Mouse (Mus musculus) lung, embryonic 15.5 days (tissue): ENCODE measurements at regions not wholly inside any gene's neighbourhood (a gene's known extent, or its start where the extent isn't known, plus 50 kb on each side); places are given as distances from the start of the nearest gene placed in this dataset.

ENCODE experiments used
- ATAC-seq: fragments of 200-750 bp; cut with Nextera tagmentation; 2 replicates; pipeline ENCODE4 v1.8.0; 2017; ENCODE audit warnings: moderate number of reproducible peaks, borderline replicate concordance; ENCODE audit not compliant: low FRiP score, low TSS enrichment; ENCODE audit errors: extremely low read depth
- H3K27ac ChIP-seq: fragments of 300-500 bp; sonication (generic); 2 replicates; pipeline ENCODE4 v1.5.1; 2015; ENCODE audit warnings: moderate library complexity, mild to moderate bottlenecking, inconsistent platforms
- H3K27me3 ChIP-seq: fragments of 300-500 bp; sonication (generic); 2 replicates; pipeline ENCODE4 v1.6.1; 2015; ENCODE audit warnings: inconsistent platforms
- H3K36me3 ChIP-seq: fragments of 300-500 bp; sonication (generic); 2 replicates; pipeline ENCODE4 v1.6.1; 2015; ENCODE audit warnings: inconsistent platforms
- H3K4me1 ChIP-seq: fragments of 300-500 bp; sonication (generic); 2 replicates; pipeline ENCODE4 v1.6.1; 2015; ENCODE audit warnings: inconsistent platforms
- H3K4me2 ChIP-seq: fragments of 300-500 bp; sonication (generic); 2 replicates; pipeline ENCODE4 v1.6.1; 2015; ENCODE audit warnings: inconsistent platforms, mild to moderate bottlenecking, moderate library complexity
- H3K4me3 ChIP-seq: fragments of 300-500 bp; sonication (generic); 2 replicates; pipeline ENCODE4 v1.5.1; 2015; ENCODE audit warnings: mild to moderate bottlenecking, inconsistent platforms
- H3K9ac ChIP-seq: fragments of 300-500 bp; sonication (generic); 2 replicates; pipeline ENCODE4 v1.6.1; 2015; ENCODE audit warnings: inconsistent platforms
- H3K9me3 ChIP-seq: fragments of 300-500 bp; sonication (generic); 2 replicates; pipeline ENCODE4 v1.6.1; 2016; ENCODE audit warnings: inconsistent platforms
- WGBS: fragments of 180-500 bp; shearing (Covaris S2); methylation state at CpG from one replicate; pipeline ENCODE4 v1.1.7; 2015; 5-methylcytosine and 5-hydroxymethylcytosine counted together

DNA sequence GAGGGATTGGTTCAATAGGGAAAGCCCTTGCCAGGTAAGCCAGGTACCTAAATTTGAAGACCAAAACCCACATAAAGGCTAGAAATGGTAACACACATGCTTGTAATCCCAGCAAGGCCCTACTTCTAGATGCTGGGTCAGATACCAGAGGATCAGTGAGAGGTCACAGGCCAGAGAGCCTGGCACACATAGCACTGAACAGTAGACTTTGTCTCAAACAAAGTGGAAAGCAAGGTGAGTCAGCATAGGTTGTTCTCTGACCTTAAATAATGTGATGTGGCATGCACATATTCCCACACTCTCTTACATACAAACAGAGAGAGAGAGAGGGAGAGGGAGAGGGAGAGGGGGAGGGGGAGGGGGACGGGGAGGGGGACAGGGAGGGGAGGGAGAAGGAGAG is 100.3 kb upstream of the Cadm1 start:
- H3K9me3 ChIP-seq: no peaks in the 10 kb centered on the region
- no CpG with 5 or more reads among the region's 1 CpGs for WGBS
- no peak overlapping the region for H3K9ac ChIP-seq
- H3K27ac ChIP-seq: no peak overlapping the region
- no peaks in the 10 kb centered on the region for H3K36me3 ChIP-seq
- no peak overlapping the region for H3K4me2 ChIP-seq
- no peaks in the 10 kb centered on the region; the same call in 1 of the 2 replicates for H3K4me1 ChIP-seq
- H3K27me3 ChIP-seq: no peaks in the 10 kb centered on the region
- H3K4me3 ChIP-seq: no peak overlapping the region
- no peak for ATAC-seq

DNA sequence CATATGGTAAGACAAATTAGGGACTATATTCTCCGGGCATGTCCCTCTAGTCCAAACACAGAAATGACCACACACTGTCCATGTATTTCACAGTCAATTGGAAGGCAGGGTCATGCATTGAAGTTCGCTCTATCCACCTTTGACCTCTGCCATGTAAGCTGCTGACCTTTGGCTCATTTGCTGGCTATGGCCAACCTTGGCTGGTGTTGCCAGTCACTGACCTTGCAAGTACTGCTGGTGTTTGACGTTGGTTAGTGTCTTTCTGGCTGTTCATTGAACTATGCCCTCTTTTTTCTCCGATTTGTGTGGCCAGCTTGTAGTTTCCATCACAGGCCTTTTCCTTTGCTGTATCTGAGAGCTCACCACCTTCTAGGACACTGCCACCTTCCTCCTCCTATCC is 97.3 kb upstream of the Cadm1 start:
- ATAC-seq: no peak
- H3K4me3 ChIP-seq: no peak overlapping the region

DNA sequence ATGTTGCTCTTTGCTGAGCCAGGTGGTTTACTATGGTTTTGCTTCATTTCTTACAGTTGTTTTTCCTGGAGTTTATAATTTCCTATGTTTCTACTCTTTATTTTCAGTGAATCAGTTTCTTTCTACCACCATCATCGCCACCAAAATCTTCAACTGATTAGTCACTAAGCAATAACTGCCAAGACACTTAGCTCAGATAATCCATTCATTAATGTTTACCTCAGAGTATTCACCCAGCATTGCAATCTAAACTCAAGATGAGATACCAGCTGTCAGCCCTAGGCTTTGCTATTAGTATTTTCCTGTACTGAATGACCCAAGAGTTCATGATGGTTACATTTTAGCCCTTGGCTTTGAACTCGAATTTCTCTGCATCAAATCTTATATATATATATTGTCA is 96.8 kb upstream of the Cadm1 start:
- Histone ChIP-seq H3K27ac (no peak overlapping the region), H3K9me3 (no peaks in the 10 kb centered on the region), H3K9ac (no peak overlapping the region), H3K4me1 (no peaks in the 10 kb centered on the region; the same call in 1 of the 2 replicates), H3K27me3 (no peaks in the 10 kb centered on the region), H3K36me3 (no peaks in the 10 kb centered on the region), H3K4me2 (no peak overlapping the region), H3K4me3 (no peak overlapping the region)
- 66% methylated on average over 2 of the region's 2 CpGs for WGBS
- ATAC-seq: no peak

More for the DNA sequence above, 97.3 kb upstream of the Cadm1 start:
- H3K4me1 ChIP-seq: no peaks in the 10 kb centered on the region; the same call in 1 of the 2 replicates
- H3K27me3 ChIP-seq: no peaks in the 10 kb centered on the region
- no peaks in the 10 kb centered on the region for H3K9me3 ChIP-seq
- WGBS: 73% methylated on average over 4 of the region's 4 CpGs
- H3K36me3 ChIP-seq: no peaks in the 10 kb centered on the region
- no peak overlapping the region for H3K9ac ChIP-seq
- no peak overlapping the region for H3K4me2 ChIP-seq
- no peak overlapping the region for H3K27ac ChIP-seq

DNA sequence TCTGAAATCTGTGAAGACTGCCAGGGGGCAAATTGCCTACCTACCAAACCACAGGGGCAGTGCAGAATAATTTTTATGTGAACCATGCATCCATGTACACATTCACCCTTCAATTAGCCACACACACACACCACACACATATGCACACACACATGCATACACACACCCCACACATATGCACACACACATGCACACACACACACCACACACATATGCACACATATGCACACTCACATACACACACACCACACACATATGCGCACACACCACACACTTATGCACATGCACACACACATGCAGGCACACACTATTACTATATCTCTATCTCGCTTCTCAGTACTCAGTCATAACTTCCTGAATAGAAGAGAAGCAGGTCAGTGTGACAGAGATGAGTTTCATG is 95.9 kb upstream of the Cadm1 start:
- Histone ChIP-seq H3K9me3 (no peaks in the 10 kb centered on the region), H3K4me1 (no peaks in the 10 kb centered on the region; the same call in 1 of the 2 replicates), H3K27me3 (no peaks in the 10 kb centered on the region), H3K4me2 (no peak overlapping the region), H3K27ac (no peak overlapping the region), H3K4me3 (no peak overlapping the region), H3K36me3 (no peaks in the 10 kb centered on the region), H3K9ac (no peak overlapping the region)
- no peak for ATAC-seq
- 87% methylated on average over 2 of the region's 2 CpGs for WGBS

DNA sequence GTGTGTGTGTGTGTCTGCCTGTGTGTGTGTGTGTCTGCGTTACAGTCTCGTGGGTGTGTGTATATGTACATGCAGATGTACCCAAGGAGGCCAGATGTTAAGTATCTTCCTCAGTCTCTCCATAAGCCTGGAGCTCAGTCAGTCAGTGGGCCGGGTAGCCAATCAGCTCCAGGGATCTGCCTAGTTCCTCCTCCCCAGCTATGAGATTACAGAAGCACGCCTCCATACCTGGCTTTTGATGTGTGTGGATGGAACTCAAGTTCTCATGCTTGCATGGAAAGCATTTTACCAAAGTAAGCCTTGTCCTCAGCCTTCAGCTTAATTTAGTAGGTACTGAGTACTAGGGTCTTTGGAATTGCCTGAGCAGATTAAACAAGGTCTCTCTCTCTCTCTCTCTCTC is 91.0 kb upstream of the Cadm1 start:
- Histone ChIP-seq H3K27ac (no peak overlapping the region), H3K36me3 (no peaks in the 10 kb centered on the region), H3K4me3 (no peak overlapping the region), H3K9ac (no peak overlapping the region), H3K9me3 (no peaks in the 10 kb centered on the region), H3K4me2 (no peak overlapping the region), H3K4me1 (peaks cover 6% of the 10 kb centered on the region; the same call in 1 of the 2 replicates), H3K27me3 (no peaks in the 10 kb centered on the region)
- no peak for ATAC-seq
- WGBS: 55% methylated on average over 4 of the region's 4 CpGs

DNA sequence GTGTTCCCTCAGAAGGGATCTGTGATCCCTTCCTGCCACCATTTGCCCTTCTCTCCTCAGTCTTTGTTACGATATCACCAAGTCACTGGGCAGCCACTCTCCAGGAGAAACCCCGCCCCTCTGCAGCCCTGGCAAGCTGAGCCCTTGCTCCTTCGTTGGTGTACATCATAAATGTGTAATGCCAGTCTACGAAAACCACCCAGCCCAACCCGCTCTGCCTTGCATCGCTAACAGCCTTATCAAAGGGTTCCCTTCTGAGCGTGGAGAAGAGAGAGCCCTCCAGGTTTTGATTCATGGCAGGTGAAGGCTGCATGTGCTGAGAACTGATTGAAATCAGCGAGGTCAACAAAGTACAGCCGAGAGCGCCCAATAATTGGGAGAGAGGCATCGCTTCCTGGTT is 90.5 kb upstream of the Cadm1 start:
- H3K4me3 ChIP-seq: peak overlapping the region; percentile 12; the same call in 1 of the 2 replicates
- no peak overlapping the region for H3K9ac ChIP-seq
- peaks cover 6% of the 10 kb centered on the region; the same call in 1 of the 2 replicates for H3K4me1 ChIP-seq
- ATAC-seq: no peak
- H3K27me3 ChIP-seq: no peaks in the 10 kb centered on the region
- H3K36me3 ChIP-seq: no peaks in the 10 kb centered on the region
- no peaks in the 10 kb centered on the region for H3K9me3 ChIP-seq
- no peak overlapping the region for H3K27ac ChIP-seq
- 25% methylated on average over 11 of the region's 11 CpGs for WGBS
- H3K4me2 ChIP-seq: peak overlapping the region; percentile 43

DNA sequence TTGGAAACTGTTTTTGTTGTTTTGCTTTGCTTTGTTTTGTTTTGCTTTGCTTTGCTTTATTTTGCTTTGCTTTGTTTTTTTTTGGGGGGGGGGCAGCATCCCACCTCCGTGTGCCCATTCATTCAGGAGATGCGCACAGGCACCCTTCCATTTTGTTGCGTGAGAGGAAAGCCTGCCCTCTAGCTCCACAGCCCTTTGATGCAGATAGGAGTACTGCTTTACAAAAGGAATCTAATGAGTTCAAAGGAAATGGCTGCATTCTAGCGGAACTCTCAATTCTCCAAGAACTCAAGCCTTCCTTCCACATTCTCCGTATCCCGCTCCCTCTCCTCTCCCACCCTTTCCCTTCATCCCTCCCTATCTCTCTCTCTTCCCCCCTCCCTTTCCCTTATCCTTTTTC is 89.8 kb upstream of the Cadm1 start:
- Histone ChIP-seq H3K36me3 (no peaks in the 10 kb centered on the region), H3K4me1 (peaks cover 6% of the 10 kb centered on the region; the same call in 1 of the 2 replicates), H3K4me2 (peak overlapping the region; percentile 43), H3K9me3 (no peaks in the 10 kb centered on the region), H3K27me3 (no peaks in the 10 kb centered on the region), H3K4me3 (peak overlapping the region; percentile 12; the same call in 1 of the 2 replicates), H3K27ac (no peak overlapping the region), H3K9ac (no peak overlapping the region)
- ATAC-seq: no peak
- 22% methylated on average over 6 of the region's 6 CpGs for WGBS

DNA sequence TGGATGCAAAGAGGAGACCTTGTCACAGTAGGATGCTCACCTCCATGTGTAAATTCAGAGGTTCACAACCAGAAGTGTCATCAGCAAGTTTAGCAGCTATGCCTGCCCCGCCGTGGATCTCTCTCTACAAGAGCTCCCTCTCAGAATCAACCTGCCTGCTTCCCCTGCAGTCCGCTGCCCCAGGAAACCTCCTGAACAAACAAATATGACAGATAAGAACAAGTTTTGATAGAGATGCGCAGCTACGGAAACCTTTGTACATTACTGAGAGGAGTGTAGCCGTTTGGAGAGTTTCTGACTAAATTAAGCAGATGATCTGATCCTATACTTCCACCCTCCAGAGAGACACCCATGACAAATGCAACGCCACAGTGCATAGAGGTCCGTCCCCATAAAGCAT is 88.8 kb upstream of the Cadm1 start:
- 67% methylated on average over 8 of the region's 8 CpGs for WGBS
- ATAC-seq: no peak
- Histone ChIP-seq H3K36me3 (no peaks in the 10 kb centered on the region), H3K9ac (no peak overlapping the region), H3K27me3 (no peaks in the 10 kb centered on the region), H3K4me3 (no peak overlapping the region), H3K9me3 (no peaks in the 10 kb centered on the region), H3K4me1 (peaks cover 6% of the 10 kb centered on the region; the same call in 1 of the 2 replicates), H3K4me2 (no peak overlapping the region), H3K27ac (no peak overlapping the region)

DNA sequence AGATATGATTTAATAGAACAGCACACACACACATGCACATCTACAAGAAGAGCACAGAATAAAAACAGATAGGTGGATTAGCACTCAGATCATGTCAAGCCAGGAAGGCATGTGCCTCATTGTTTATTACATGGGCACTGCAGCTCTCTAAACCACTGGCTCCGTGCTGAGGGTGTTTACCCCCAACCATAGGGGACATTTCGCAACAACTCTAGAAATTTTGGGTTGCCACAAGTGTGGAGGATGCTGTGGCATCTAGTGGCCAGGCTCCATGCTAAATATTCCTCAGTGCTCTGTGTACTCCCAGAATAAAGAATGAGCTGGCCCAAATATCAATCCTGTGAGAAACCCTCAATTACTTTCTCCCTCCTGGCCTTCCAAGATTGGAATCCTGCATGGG is 85.8 kb upstream of the Cadm1 start:
- Histone ChIP-seq H3K27ac (no peak overlapping the region), H3K9ac (no peak overlapping the region), H3K27me3 (no peaks in the 10 kb centered on the region), H3K4me1 (peaks cover 6% of the 10 kb centered on the region; the same call in 1 of the 2 replicates), H3K4me3 (no peak overlapping the region), H3K36me3 (no peaks in the 10 kb centered on the region), H3K4me2 (no peak overlapping the region), H3K9me3 (no peaks in the 10 kb centered on the region)
- ATAC-seq: no peak
- WGBS: 63% methylated on average over 2 of the region's 2 CpGs

DNA sequence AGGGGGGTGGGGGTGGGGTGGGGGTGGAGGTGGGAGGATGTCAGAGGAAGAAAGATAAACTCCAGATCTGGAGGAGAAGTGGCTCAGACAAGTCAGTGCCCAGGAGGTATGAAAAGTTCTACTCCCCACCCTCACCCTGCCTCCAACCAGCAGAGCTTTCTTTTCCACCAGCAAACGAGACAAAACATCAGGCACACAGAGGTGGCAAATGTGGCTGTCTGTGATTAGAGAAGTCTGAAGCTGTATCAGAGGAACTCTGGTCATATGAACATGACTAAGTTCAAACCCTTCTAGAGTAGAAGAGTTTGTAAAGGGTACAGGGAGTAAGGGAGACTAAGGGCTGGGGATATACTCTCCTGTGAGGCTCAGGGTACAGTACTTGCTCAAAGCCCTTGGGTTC is 85.2 kb upstream of the Cadm1 start:
- 30% methylated on average over 1 of the region's 1 CpGs for WGBS
- Histone ChIP-seq H3K27ac (no peak overlapping the region), H3K4me1 (peaks cover 4% of the 10 kb centered on the region; the same call in 1 of the 2 replicates), H3K9me3 (no peaks in the 10 kb centered on the region), H3K4me3 (no peak overlapping the region), H3K4me2 (no peak overlapping the region), H3K36me3 (no peaks in the 10 kb centered on the region), H3K9ac (no peak overlapping the region), H3K27me3 (no peaks in the 10 kb centered on the region)
- no peak for ATAC-seq

DNA sequence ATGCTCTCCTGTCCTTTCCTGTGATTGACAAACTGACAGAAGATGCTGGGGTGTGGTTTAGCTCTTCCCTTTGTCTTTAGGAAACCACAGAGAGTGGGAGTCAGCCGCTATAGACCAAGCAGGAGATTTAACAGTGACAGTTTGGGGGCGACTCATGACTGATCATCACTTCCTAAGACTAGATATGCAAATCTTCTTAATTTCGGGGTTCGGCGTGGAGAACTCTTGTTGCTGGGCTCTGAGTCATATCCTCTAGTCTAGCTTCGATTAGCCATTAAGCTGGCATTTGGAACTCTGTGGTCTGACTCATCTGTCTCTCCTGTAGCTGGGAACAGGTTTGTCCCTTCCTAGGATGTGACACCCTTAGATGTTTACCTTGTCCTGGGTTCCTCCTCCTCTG is 84.6 kb upstream of the Cadm1 start:
- H3K4me1 ChIP-seq: no peaks in the 10 kb centered on the region
- H3K9me3 ChIP-seq: no peaks in the 10 kb centered on the region
- no peak overlapping the region for H3K27ac ChIP-seq
- no peaks in the 10 kb centered on the region for H3K27me3 ChIP-seq
- H3K4me3 ChIP-seq: no peak overlapping the region
- ATAC-seq: no peak
- H3K4me2 ChIP-seq: no peak overlapping the region
- WGBS: 59% methylated on average over 6 of the region's 6 CpGs
- H3K9ac ChIP-seq: no peak overlapping the region
- no peaks in the 10 kb centered on the region for H3K36me3 ChIP-seq

DNA sequence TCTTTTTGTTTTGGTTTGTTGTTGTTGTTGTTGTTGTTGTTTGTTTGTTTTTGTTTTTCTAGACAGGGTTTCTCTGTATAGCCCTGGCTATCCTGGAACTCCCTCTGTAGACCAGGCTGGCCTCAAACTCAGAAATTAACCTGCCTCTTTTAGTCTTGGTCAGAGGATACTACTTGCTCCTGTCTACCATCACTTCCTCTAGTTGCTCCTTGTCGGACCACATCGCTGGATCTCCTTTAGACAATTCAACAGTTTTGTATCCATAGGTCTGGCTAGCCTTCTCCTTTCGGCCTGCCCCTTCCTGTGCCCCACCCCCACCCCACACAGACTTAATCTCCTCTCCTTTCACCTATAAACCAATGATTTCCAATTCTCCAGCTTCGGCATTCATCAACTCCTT is 77.2 kb upstream of the Cadm1 start:
- Histone ChIP-seq H3K4me2 (no peak overlapping the region), H3K9me3 (no peaks in the 10 kb centered on the region), H3K27me3 (no peaks in the 10 kb centered on the region), H3K27ac (no peak overlapping the region), H3K9ac (no peak overlapping the region), H3K36me3 (no peaks in the 10 kb centered on the region), H3K4me1 (no peaks in the 10 kb centered on the region), H3K4me3 (no peak overlapping the region)
- no peak for ATAC-seq
- 75% methylated on average over 4 of the region's 4 CpGs for WGBS
